Mouse (Mus musculus): ENCODE results near the gene Hacd3. TPM values are rescaled to one million over a fixed set of nuclear protein-coding genes. Genes with fewer than 3 reads are reported as not detected.
"Not testable (repeated sequence)": the region's sequence is repeated elsewhere in the genome, so short reads cannot be mapped to it uniquely, and the experiment has no call there.

Hacd3 gene
- total RNA-seq, 2 experiments from 2014 or later = 18.2 to 20.1 TPM

DNA sequence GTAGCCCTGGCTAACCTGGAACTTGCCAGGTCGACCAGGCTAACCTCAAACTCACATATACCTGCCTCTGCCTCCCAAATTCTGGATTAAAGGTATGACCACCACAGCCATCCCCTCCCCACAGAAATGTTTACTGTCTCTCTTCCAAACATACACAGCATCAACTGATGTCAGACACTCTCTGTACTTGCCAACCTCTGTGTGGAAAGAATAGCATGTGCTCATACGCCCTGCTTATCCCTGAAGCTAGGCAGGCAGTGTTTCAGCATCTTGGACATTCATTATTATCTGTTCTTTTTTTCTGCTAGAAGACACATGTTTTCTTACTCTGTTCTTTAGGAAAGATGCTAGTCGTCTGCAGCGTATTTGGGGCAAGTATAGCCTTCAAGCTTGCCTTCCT lies 3.6 kb downstream of the Hacd3 start:
- DNase-seq (ENCODE audit: low spot score in 2 of 2) = no peak

DNA sequence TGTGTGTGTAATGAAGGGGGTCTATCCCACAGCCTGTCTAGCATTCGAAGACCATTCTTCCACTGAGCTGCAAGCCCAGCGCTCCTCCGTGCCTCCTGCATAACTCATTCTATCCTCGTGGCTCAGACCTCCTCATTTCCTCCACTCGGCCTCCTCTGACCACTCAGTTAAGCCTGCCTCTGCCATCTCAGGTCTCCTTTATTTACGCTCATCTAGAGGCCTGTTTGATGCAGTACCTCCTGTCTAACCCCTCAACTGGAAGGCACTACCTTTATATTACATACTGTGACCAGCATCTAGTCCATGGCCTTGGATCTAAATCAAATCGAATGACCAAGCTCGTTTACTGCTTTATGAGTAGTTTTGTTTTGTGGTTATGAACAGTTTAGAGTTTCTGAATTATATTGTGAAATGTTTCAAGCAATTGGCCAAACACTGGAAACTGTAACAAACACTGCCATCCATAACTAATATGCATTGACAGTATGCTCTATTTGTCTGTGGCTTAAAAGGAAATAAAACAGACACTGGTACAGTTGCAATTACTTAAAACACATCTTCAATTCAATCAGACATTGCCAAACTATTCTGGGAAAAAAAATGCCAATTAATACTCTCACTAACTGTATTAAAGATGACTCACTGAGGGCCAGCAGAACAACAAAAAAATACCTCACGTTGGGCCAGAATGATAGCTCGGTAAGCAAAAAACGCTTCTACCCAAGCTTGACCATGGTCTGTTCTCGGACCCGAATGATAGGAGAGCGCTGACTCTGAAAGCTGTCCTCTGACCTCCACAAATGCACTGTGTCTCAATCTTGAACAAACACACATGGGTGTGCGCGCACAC lies 4.3 kb downstream of the Hacd3 start:
- DNase-seq (ENCODE audit: low spot score in 2 of 2) = no peak

DNA sequence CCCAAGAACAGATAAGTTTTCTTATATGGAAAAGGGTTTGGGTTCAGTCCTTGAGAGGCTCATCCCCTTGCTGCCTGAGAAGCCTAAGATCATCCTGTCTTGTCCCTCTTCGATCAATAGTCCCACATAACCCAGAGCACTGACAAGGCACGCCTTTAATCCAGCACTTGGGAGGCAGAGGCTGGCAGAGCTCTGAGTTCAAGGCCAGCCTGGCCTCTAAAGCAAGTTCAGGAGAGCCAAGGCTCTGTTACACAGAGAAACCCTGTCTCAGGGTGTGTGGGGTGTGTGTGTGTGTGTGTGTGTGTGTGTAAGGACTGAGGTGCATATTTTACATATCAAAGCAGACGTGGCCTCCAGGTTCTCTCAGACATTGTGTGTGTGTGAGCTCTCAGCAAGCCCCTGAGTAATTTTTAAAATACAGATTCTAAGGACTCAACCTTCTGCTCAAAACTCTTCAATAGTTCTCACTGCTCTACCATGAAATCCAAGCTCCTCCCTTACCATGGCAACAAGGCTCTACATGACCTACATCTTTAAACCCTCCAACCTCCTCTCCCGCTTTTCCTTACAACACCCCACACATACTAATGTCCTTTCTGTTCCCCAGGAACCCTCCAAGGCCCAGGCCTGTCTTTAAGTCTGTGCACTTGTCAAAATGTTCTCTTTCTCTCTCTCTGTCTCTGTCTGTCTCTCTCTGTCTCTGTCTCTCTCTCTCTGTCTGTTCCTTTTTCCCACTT lies 5.1 kb downstream of the Hacd3 start:
- no peak for DNase-seq (ENCODE audit: low spot score in 2 of 2)

- DNase-seq (ENCODE audit: low spot score in 2 of 2) = no peak
Observed at GRCm38 (mm10) chr9:65015461-65016222, 5.9 kb downstream of the Hacd3 start.

DNA sequence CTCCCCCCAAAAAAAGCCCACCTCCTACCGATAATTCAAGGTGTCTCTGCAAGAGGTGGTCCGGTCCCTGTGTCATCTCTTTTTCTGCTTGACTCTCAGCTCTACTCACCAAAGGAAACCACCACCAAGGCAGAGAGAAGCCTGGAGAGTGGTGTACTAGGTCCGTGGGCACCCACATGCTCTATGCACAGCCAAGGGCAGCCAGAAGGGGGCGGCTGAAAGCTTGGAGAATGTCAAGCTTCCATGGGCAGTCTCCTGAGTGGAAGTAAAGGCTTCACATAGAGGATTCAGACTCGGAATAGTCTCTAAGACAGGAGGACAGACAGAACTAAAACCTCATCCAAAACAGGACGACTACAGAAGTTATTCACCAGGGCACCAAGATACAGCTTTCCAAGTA lies 10.2 kb downstream of the Hacd3 start:
- DNase-seq (ENCODE audit: low spot score in 2 of 2) = peak in 1 of 2 experiments; percentile 32

DNA sequence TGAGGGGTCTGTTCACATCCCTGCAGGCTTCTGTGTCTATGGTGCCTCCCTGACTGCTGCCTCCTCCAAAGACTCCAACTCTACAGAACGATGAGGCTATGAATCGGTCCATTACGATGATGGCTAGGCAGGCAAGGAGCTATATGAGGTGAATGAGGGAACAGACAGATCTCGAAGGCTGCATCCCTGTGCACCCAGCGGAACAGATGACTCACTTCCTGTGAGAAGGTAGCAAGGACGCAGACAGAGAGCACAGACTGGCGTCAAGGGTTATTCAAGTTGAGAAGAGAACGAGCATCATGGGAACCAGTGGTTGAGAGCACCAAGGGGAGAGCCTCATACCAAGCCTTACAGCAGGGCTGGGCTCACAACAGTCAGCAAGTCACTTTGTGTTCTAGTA lies 10.9 kb downstream of the Hacd3 start:
- no peak for DNase-seq (ENCODE audit: low spot score in 2 of 2)

DNA sequence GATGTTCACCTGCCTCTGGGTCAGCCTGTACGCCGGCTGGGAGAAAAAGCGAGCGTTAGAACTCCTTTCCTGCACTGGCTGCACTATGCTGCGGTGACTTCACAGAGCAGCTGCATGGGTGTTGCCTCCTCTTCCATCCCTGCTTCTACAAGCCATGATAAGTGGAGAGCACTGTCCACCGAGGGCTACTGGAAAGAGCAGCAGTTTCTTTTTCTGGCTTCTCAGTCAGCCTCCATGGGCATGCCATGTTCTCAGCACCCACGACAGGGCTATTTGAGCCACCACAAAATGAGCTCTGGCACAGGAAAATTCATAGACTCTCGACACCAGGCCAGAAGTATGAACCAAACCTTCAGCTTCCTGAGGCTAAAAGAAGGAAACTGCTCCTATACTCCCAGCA lies 15.8 kb downstream of the Hacd3 start:
- no peak for DNase-seq (ENCODE audit: low spot score in 2 of 2)

DNA sequence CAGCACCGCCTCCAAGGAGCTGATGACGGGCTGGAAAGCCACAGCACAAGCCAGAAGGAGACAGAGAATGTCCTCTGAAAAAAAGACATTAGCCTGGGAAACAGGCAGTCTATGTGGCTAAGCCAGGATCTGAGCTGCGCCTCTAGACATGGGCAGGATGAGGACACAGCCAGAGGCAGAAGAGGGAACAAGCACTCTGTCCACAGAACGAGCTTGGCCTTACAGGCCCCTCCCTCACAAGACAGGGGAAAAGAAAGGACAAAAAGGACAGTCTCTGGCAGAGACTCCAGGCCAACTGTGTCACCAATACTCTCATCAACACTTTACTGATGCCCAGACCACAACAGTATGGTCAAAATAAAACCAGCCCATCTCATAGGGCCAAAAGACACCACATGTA lies 20.0 kb downstream of the Hacd3 start:
- DNase-seq (ENCODE audit: low spot score in 2 of 2) = no peak

DNA sequence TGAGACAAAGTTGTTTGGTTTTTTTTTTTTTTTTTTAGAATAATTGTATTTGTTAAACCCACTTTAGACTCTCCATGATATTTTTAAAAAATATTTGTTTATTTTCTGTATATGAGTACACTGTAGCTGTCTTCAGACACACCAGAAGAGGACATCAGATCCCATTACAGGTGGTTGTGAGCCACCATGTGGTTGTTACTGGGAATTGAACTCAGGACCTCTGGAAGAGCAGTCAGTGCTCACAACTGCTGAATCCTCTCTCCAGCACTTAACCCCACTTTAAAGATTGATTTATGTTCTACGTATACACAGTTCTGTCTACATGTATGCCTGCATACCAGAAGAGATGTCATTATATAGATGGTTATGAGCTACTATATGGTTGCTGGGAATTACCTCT lies 26.0 kb downstream of the Hacd3 start:
- DNase-seq (ENCODE audit: low spot score in 2 of 2) = not testable (repeated sequence)

DNA sequence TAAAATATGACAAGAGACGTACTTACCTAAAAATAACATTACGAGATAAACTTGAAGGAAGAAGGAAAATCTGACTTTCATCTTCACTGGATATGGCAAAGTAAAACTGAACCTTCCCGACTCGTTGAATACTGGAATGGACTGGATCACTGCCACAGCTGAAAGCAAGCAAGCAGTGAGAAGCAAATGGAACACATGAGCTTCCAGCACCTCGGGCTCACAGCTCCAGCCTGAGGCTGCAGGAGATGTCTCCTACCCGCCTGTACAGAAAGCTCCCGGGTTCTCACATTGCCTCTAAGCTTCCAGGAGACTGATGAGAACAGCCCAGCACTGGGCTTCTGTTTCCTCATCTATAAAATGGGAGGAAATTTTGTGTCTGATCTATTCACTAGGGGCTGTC lies 31.2 kb downstream of the Hacd3 start:
- DNase-seq (ENCODE audit: low spot score in 2 of 2) = no peak

DNA sequence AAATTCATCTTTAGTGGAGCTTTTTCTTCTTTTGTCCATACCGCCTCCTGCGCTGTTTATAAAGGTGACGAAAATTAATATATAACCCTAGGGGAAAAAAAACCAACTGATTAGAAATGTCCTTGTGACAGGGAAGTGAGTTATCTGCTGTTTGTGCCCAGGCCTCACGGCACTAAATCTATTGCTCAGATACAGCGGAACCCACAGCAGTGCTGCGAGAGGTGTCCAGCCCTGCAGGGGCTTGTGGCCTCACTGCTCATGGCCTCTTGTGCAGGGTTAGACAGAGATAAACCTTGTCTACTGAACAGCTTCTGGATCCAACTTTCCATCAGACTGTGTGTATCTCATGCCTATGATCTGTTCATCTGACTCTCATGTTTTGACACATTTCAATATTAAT lies 33.0 kb downstream of the Hacd3 start:
- DNase-seq (ENCODE audit: low spot score in 2 of 2) = no peak

DNA sequence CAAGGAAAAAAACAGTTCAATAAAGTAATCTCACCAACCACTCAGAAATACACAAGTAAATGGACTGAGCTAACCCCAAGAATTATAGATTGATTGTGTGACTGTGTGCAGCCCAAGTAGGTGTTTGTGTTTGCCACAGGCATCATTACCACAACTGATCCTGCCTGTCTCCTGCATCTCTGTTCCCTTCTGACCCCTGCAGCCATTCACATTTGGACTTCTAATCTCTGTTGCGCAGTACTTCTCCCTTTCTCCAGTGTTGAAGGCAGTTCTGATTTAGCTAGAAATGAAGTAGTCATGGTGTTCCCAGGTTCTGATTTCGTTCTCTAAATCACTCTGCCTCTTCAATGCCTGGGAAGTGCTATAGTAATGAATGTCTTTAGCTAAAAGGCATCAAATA lies 33.8 kb downstream of the Hacd3 start:
- no peak for DNase-seq (ENCODE audit: low spot score in 2 of 2)

GRCm38 (mm10) chr9:64985807-64986206 lies 35.7 kb downstream of the Hacd3 start:
- DNase-seq (ENCODE audit: low spot score in 2 of 2) = no peak

DNA sequence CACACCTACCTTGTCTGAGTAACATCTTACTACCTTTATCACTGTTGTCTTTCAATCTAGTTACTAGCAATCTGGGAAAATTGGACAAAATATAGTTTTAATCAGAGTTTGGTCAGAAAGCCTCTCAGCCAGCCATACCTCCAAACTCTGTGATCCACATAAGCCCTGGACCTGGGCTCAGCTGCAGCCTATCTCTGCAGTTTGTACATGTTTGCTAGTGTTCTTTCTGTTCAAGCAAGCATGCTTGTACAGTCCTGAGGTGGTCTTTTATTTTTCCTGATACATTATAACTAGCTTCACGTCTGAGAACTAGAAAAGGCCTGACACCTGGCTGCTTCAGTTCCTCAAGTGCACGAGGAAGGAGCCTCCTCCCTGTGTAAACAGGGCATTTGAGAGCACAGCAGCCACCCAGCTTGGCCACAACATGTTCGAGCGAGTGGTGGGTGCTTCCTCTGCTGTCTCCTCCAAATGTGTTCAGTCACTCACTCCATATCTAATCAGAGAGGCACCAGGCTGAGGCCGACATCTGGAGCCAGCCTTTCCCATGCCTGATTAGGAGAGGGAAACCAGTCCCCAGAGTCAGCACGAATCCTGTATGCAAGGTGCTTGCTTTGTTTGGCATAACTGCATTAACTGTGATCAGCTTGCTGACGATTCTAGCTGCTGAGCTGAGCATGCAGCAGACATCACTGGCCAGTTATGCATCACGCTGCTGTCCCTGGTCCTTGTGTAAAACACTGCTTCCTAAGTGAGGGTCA lies 36.3 kb downstream of the Hacd3 start:
- DNase-seq (ENCODE audit: low spot score in 2 of 2) = no peak

DNA sequence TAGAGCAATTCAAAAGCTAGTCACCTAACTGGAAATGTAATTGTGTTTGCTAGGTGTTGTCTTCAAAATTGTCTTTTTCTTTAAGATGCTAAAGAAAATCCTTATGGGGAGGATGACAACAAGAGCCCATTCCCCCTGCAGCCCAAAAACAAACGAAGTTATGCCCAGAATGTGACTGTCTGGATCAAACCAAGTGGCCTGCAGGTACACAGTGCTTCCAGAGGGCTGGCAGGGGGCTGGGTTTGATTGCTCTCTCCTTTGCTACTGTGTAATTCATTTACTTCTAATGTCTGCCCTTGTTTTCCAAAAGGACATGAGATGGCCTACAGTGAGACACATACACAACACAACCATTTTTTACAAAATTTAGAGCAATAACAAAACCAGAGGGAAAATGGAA lies 39.6 kb downstream of the Hacd3 start:
- DNase-seq (ENCODE audit: low spot score in 2 of 2) = no peak

GRCm38 (mm10) chr9:64980548-64980947 lies 40.9 kb downstream of the Hacd3 start:
- DNase-seq (ENCODE audit: low spot score in 2 of 2) = no peak

DNA sequence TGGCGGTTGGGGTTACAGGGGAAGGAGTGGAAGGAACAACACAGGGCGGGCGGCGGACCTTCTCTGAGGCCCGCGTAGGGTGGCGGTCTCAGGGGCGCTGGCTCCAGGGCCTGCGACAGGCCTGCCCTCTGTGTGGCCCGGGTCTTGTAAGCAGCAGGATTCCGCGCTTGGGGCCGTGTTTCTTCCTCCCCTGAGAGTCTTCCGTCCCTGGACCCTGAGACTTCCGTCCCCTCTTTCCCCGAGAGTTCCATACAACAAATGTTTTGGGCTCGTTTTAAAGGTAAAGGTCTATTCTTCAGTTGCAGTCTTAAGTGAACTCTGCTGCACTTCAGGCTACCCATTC lies 60.5 kb downstream of the Hacd3 start:
- no peak for DNase-seq (ENCODE audit: low spot score in 2 of 2)

- DNase-seq (ENCODE audit: low spot score in 2 of 2) = peak; percentile 89 to 94
Observed at GRCm38 (mm10) chr9:64960117-64960977, 61.1 kb downstream of the Hacd3 start, which contains the start of gene Ints14. TSS of gene Ints14 (plus strand) at chr9:64960905.

GRCm38 (mm10) chr9:64957276-64957675 lies 64.2 kb downstream of the Hacd3 start:
- DNase-seq (ENCODE audit: low spot score in 2 of 2) = no peak

- no peak for DNase-seq (ENCODE audit: low spot score in 2 of 2)
Observed at GRCm38 (mm10) chr9:64956337-64956736, 65.2 kb downstream of the Hacd3 start.
